Mouse (Mus musculus) MEL (cell line): ENCODE results near the gene 1700029J07Rik. TPM values are rescaled to one million over a fixed set of nuclear protein-coding genes. Genes with fewer than 3 reads are reported as not detected.

Source experiments
- DNase-seq: peaks from one replicate; pipeline ENCODE4 v3.0.0; 2011; ENCODE audit warnings: low read depth, low spot score
- H3K27ac ChIP-seq: 2 replicates; pipeline ENCODE4 v1.5.1; 2012; ENCODE audit warnings: low read depth, mild to moderate bottlenecking, control low read depth, low read length, moderate library complexity; ENCODE audit not compliant: control insufficient read depth
- H3K27me3 ChIP-seq, 2 experiments: fragments of 150-350 bp in 1 of 2; sonication (generic) in 1 of 2; 2 replicates each; pipeline ENCODE4 v1.6.1; 2012; ENCODE audit warnings: low read length in 2 of 2, mild to moderate bottlenecking in 2 of 2, improper control_type of control experiment in 1 of 2, moderate library complexity in 1 of 2; ENCODE audit not compliant: insufficient read depth in 2 of 2, control insufficient read depth in 1 of 2
- H3K36me3 ChIP-seq, 2 experiments: 2 replicates each; pipeline ENCODE4 v1.6.1; 2012 to 2014; ENCODE audit warnings: low read length in 2 of 2, improper control_type of control experiment in 1 of 2, inconsistent platforms in 1 of 2, mild to moderate bottlenecking in 1 of 2; ENCODE audit not compliant: insufficient read depth in 2 of 2, control insufficient read depth in 1 of 2
- H3K4me1 ChIP-seq, 2 experiments: fragments of 150-350 bp in 1 of 2; sonication (generic) in 1 of 2; 2 replicates each; pipeline ENCODE4 v1.6.1; 2012; ENCODE audit warnings: low read length in 2 of 2, improper control_type of control experiment in 1 of 2, mild to moderate bottlenecking in 1 of 2; ENCODE audit not compliant: insufficient read depth in 2 of 2, control insufficient read depth in 1 of 2
- H3K4me3 ChIP-seq, 2 experiments: fragments of 150-350 bp in 1 of 2; sonication (generic) in 1 of 2; 2 replicates each; pipeline ENCODE4 v1.5.1; 2012; ENCODE audit warnings: low read depth in 2 of 2, low read length in 2 of 2, mild to moderate bottlenecking in 2 of 2, moderate library complexity in 2 of 2, control low read depth in 1 of 2, improper control_type of control experiment in 1 of 2; ENCODE audit not compliant: control insufficient read depth in 1 of 2, insufficient read depth in 1 of 2
- H3K79me2 ChIP-seq: 2 replicates; pipeline ENCODE4 v1.6.1; 2012; ENCODE audit warnings: mild to moderate bottlenecking, low read length, moderate library complexity; ENCODE audit not compliant: control insufficient read depth, poor library complexity, insufficient read depth
- H3K9ac ChIP-seq: 2 replicates; pipeline ENCODE4 v1.6.1; 2012; ENCODE audit warnings: low read depth, mild to moderate bottlenecking, control low read depth, low read length, moderate library complexity; ENCODE audit not compliant: control insufficient read depth, poor library complexity, severe bottlenecking
- H3K9me3 ChIP-seq: fragments of 150-350 bp; sonication (generic); replicated peaks from 2 replicates; pipeline ENCODE4 v1.6.1; 2012; ENCODE audit warnings: mild to moderate bottlenecking, low read length, improper control_type of control experiment, moderate library complexity; ENCODE audit not compliant: insufficient read depth
- BHLHE40 ChIP-seq: IDR thresholded peaks from 2 replicates; pipeline ENCODE4 v1.6.1; 2012; ENCODE audit warnings: low read depth, mild to moderate bottlenecking, inconsistent platforms, low read length, improper control_type of control experiment, borderline replicate concordance
- CHD1 ChIP-seq: IDR thresholded peaks from 2 replicates; pipeline ENCODE4 v1.6.1; 2012; ENCODE audit warnings: low read depth, mild to moderate bottlenecking, inconsistent platforms, low read length, improper control_type of control experiment
- CHD2 ChIP-seq: IDR thresholded peaks from 2 replicates; pipeline ENCODE4 v1.6.1; 2011; ENCODE audit warnings: low read length, improper control_type of control experiment
- CTCF ChIP-seq, 3 experiments: IDR thresholded peaks in 2 of 3; conservative IDR thresholded peaks in 1 of 3; 2 replicates each; pipeline ENCODE4 v1.5.1; 2011 to 2012; ENCODE audit warnings: low read length in 3 of 3, low read depth in 2 of 3, mild to moderate bottlenecking in 2 of 3, improper control_type of control experiment in 1 of 3, inconsistent platforms in 1 of 3, mixed read lengths in 1 of 3, moderate library complexity in 1 of 3; ENCODE audit not compliant: control insufficient read depth in 1 of 3, insufficient read depth in 1 of 3, poor library complexity in 1 of 3, severe bottlenecking in 1 of 3
- E2F4 ChIP-seq: IDR thresholded peaks from 2 replicates; pipeline ENCODE4 v1.6.1; 2011; ENCODE audit warnings: low read depth, low read length, improper control_type of control experiment, borderline replicate concordance
- ELF1 ChIP-seq: IDR thresholded peaks from 2 replicates; pipeline ENCODE4 v1.6.1; 2014; ENCODE audit warnings: low read depth, mild to moderate bottlenecking, inconsistent platforms, low read length, improper control_type of control experiment, moderate library complexity
- EP300 ChIP-seq, 2 experiments: IDR thresholded peaks; 2 replicates each; pipeline ENCODE4 v1.6.1; 2011; ENCODE audit warnings: improper control_type of control experiment in 2 of 2, low read length in 2 of 2, low read depth in 1 of 2, mild to moderate bottlenecking in 1 of 2
- ETS1 ChIP-seq: IDR thresholded peaks from 2 replicates; pipeline ENCODE4 v1.6.1; 2012; ENCODE audit warnings: low read depth, mild to moderate bottlenecking, inconsistent platforms, low read length, improper control_type of control experiment, moderate library complexity
- GATA1 ChIP-seq: IDR thresholded peaks from 2 replicates; pipeline ENCODE4 v1.6.1; 2011; ENCODE audit warnings: low read depth, low read length, improper control_type of control experiment
- HCFC1 ChIP-seq: IDR thresholded peaks from 2 replicates; pipeline ENCODE4 v1.6.1; 2012; ENCODE audit warnings: low read depth, mild to moderate bottlenecking, inconsistent platforms, low read length, improper control_type of control experiment, moderate library complexity
- JUND ChIP-seq: IDR thresholded peaks from 2 replicates; pipeline ENCODE4 v1.6.1; 2011; ENCODE audit warnings: low read depth, mild to moderate bottlenecking, improper control_type of control experiment, low read length
- KAT2A ChIP-seq: conservative IDR thresholded peaks from 2 replicates; pipeline ENCODE4 v1.6.1; 2012; ENCODE audit warnings: low read depth, low read length, improper control_type of control experiment, inconsistent platforms
- MAFK ChIP-seq: IDR thresholded peaks from 2 replicates; pipeline ENCODE4 v1.6.1; 2011; ENCODE audit warnings: low read depth, mild to moderate bottlenecking, low read length, improper control_type of control experiment, borderline replicate concordance
- MAX ChIP-seq: IDR thresholded peaks from 2 replicates; pipeline ENCODE4 v1.6.1; 2011; ENCODE audit warnings: low read length, improper control_type of control experiment
- MAZ ChIP-seq: IDR thresholded peaks from 2 replicates; pipeline ENCODE4 v1.6.1; 2012; ENCODE audit warnings: low read depth, mild to moderate bottlenecking, inconsistent platforms, low read length, improper control_type of control experiment
- MEF2A ChIP-seq: IDR thresholded peaks from 2 replicates; pipeline ENCODE4 v1.6.1; 2014; ENCODE audit warnings: low read depth, mild to moderate bottlenecking, inconsistent platforms, low read length, improper control_type of control experiment; ENCODE audit not compliant: poor library complexity, insufficient replicate concordance, severe bottlenecking; ENCODE audit errors: extremely low read depth
- MXI1 ChIP-seq: IDR thresholded peaks from 2 replicates; pipeline ENCODE4 v1.6.1; 2011; ENCODE audit warnings: mild to moderate bottlenecking, low read depth, low read length, improper control_type of control experiment
- MYB ChIP-seq: IDR thresholded peaks from 2 replicates; pipeline ENCODE4 v1.6.1; 2011; ENCODE audit warnings: mild to moderate bottlenecking, low read depth, low read length, improper control_type of control experiment
- MYC ChIP-seq: IDR thresholded peaks from 2 replicates; pipeline ENCODE4 v1.6.1; 2011; ENCODE audit warnings: low read depth, mild to moderate bottlenecking, low read length, improper control_type of control experiment, moderate library complexity
- NRF1 ChIP-seq: IDR thresholded peaks from 2 replicates; pipeline ENCODE4 v1.6.1; 2014; ENCODE audit warnings: low read depth, mild to moderate bottlenecking, inconsistent platforms, low read length, improper control_type of control experiment, moderate library complexity; ENCODE audit not compliant: poor library complexity, insufficient read depth, severe bottlenecking
- POLR2A ChIP-seq, 2 experiments: IDR thresholded peaks; 2 replicates each; pipeline ENCODE4 v1.6.1; 2011 to 2012; ENCODE audit warnings: low read length in 2 of 2, mild to moderate bottlenecking in 2 of 2, control low read depth in 1 of 2, improper control_type of control experiment in 1 of 2, low read depth in 1 of 2, moderate library complexity in 1 of 2; ENCODE audit not compliant: control insufficient read depth in 1 of 2, insufficient read depth in 1 of 2, poor library complexity in 1 of 2
- POLR2AphosphoS2 ChIP-seq: IDR thresholded peaks from 2 replicates; pipeline ENCODE4 v1.6.1; 2011; ENCODE audit warnings: low read length, improper control_type of control experiment
- POLR2AphosphoS5 ChIP-seq: IDR thresholded peaks from 2 replicates; pipeline ENCODE4 v1.6.1; 2012; ENCODE audit warnings: low read depth, borderline replicate concordance, mild to moderate bottlenecking, inconsistent platforms, low read length, moderate library complexity, mixed read lengths
- RAD21 ChIP-seq: IDR thresholded peaks from 2 replicates; pipeline ENCODE4 v1.6.1; 2011; ENCODE audit warnings: mild to moderate bottlenecking, low read depth, low read length, improper control_type of control experiment
- RCOR1 ChIP-seq: IDR thresholded peaks from 2 replicates; pipeline ENCODE4 v1.6.1; 2012; ENCODE audit warnings: low read depth, mild to moderate bottlenecking, inconsistent platforms, low read length, improper control_type of control experiment
- SMC3 ChIP-seq: IDR thresholded peaks from 2 replicates; pipeline ENCODE4 v1.6.1; 2011; ENCODE audit warnings: low read depth, low read length, improper control_type of control experiment
- TAL1 ChIP-seq: IDR thresholded peaks from 2 replicates; pipeline ENCODE4 v1.6.1; 2012; ENCODE audit warnings: mild to moderate bottlenecking, inconsistent platforms, low read length, moderate library complexity, mixed read lengths
- TBP ChIP-seq: IDR thresholded peaks from 2 replicates; pipeline ENCODE4 v1.8.0; 2011; ENCODE audit warnings: low read depth, low read length, improper control_type of control experiment
- TCF12 ChIP-seq: IDR thresholded peaks from 2 replicates; pipeline ENCODE4 v1.6.1; 2014; ENCODE audit warnings: low read depth, mild to moderate bottlenecking, inconsistent platforms, low read length, improper control_type of control experiment, moderate library complexity
- UBTF ChIP-seq: IDR thresholded peaks from 2 replicates; pipeline ENCODE4 v1.6.1; 2012; ENCODE audit warnings: low read depth, mild to moderate bottlenecking, inconsistent platforms, low read length, improper control_type of control experiment, moderate library complexity, borderline replicate concordance; ENCODE audit not compliant: insufficient read depth
- USF2 ChIP-seq, 2 experiments: IDR thresholded peaks; 2 replicates each; pipeline ENCODE4 v1.6.1; 2011 to 2012; ENCODE audit warnings: improper control_type of control experiment in 2 of 2, low read length in 2 of 2, borderline replicate concordance in 1 of 2, inconsistent platforms in 1 of 2, low read depth in 1 of 2, mild to moderate bottlenecking in 1 of 2; ENCODE audit not compliant: insufficient read depth in 1 of 2
- ZC3H11A ChIP-seq: IDR thresholded peaks from 2 replicates; pipeline ENCODE4 v1.6.1; 2012; ENCODE audit warnings: low read depth, mild to moderate bottlenecking, inconsistent platforms, low read length, improper control_type of control experiment
- ZKSCAN1 ChIP-seq: IDR thresholded peaks from 2 replicates; pipeline ENCODE4 v1.6.1; 2012; ENCODE audit warnings: low read depth, mild to moderate bottlenecking, inconsistent platforms, low read length, improper control_type of control experiment, moderate library complexity
- ZMIZ1 ChIP-seq: IDR thresholded peaks from 2 replicates; pipeline ENCODE4 v1.6.1; 2012; ENCODE audit warnings: low read depth, mild to moderate bottlenecking, inconsistent platforms, low read length, improper control_type of control experiment, moderate library complexity
- ZNF384 ChIP-seq: IDR thresholded peaks from 2 replicates; pipeline ENCODE4 v1.6.1; 2012; ENCODE audit warnings: low read depth, mild to moderate bottlenecking, inconsistent platforms, low read length, improper control_type of control experiment
- polyA plus RNA-seq, 2 experiments: library from polyadenylated mRNA; stranded (reverse) in 1 of 2; unstranded in 1 of 2; fragments of >175 nt in 1 of 2; fragments of >200 nt in 1 of 2; gene quantifications; 2 replicates each; pipeline versions ENCODE4 v1.2.1 to v1.2.4; 2012; ENCODE audit warnings: low replicate concordance in 2 of 2, low read depth in 1 of 2; ENCODE audit not compliant: insufficient read length in 2 of 2, insufficient read depth in 1 of 2, missing spikeins in 1 of 2
- total RNA-seq: library from RNA; depleted of rRNA; stranded (reverse); fragments of 300-350 nt; gene quantifications from 2 replicates; pipeline ENCODE4 v1.2.3, GENCODE M21; 2012; rRNA removed

1700029J07Rik gene
- total RNA-seq (0.65 and 0.81 TPM in 2 replicates), polyA plus RNA-seq (1 to 10 TPM in 1 of 2 experiments, not detected in 1; 1.5 TPM)

GRCm38 (mm10) chr8:45975126-45975836, at the start of gene 1700029J07Rik, which contains the start of gene Ufsp2:
1700029J07Rik (minus strand) TSS chr8:45975252.
Ufsp2 (plus strand) TSS chr8:45975528.
- Histone ChIP-seq H3K9ac (peak within 1 kb of the TSS; percentile 82), H3K79me2 (peaks cover 9% of the 10 kb centered on the region), H3K27me3 (no peaks in the 10 kb centered on the region), H3K9me3 (no peaks in the 10 kb centered on the region), H3K36me3 (peaks cover 8 to 10% of the 10 kb centered on the region in 2 experiments), H3K27ac (peak within 1 kb of the TSS; percentile 92), H3K4me1 (peaks cover 0 to 4% of the 10 kb centered on the region in 2 experiments; a peak in 1 of 4 replicates), H3K4me3 (peak within 1 kb of the TSS; percentile 67 to 84)
- peak; percentile 99 for DNase-seq
- TF ChIP-seq POLR2AphosphoS5, result no peak
- TF ChIP-seq CHD1, result peak; percentile 53; the same call in 1 of the 2 replicates
- no peak for TF ChIP-seq MEF2A
- no peak for TF ChIP-seq USF2 (IDR thresholded peaks at IDR 0.05; ENCODE audit: borderline replicate concordance in 1 of 2, insufficient read depth in 1 of 2, low read depth in 1 of 2, low read length in 2 of 2)
- TF ChIP-seq HCFC1, result peak; percentile 97
- TF ChIP-seq ZNF384, result no peak
- TF ChIP-seq TBP, result peak; percentile 70
- TF ChIP-seq ZMIZ1, result no peak; the same call in 1 of the 2 replicates
- no peak for TF ChIP-seq ETS1
- peak; percentile 86 for TF ChIP-seq MAX
- TF ChIP-seq JUND, result peak; percentile 71; the same call in 1 of the 2 replicates
- TF ChIP-seq SMC3, result no peak
- peak; percentile 90 for TF ChIP-seq ELF1
- no peak; a peak in 1 of 4 replicates for TF ChIP-seq EP300 (IDR thresholded peaks at IDR 0.05; ENCODE audit: low read depth in 1 of 2, low read length in 2 of 2)
- peak; percentile 86 to 87 for TF ChIP-seq POLR2A (IDR thresholded peaks at IDR 0.05; ENCODE audit: control insufficient read depth in 1 of 2, insufficient read depth in 1 of 2, low read depth in 1 of 2, low read length in 2 of 2, poor library complexity in 1 of 2)
- peak; percentile 69 for TF ChIP-seq NRF1
- TF ChIP-seq MYC, result peak; percentile 88
- TF ChIP-seq CTCF (IDR thresholded peaks at IDR 0.05 in 2 of 3, conservative IDR thresholded peaks at IDR 0.05 in 1 of 3; ENCODE audit: control insufficient read depth in 1 of 3, insufficient read depth in 1 of 3, low read depth in 2 of 3, low read length in 3 of 3, poor library complexity in 1 of 3, severe bottlenecking in 1 of 3), result no peak
- no peak for TF ChIP-seq CHD2
- TF ChIP-seq ZC3H11A, result no peak
- TF ChIP-seq E2F4, result peak; percentile 72
- peak; percentile 34; the same call in 1 of the 2 replicates for TF ChIP-seq POLR2AphosphoS2
- TF ChIP-seq TCF12, result no peak; the same call in none of the 2 replicates
- peak; percentile 98 for TF ChIP-seq MXI1
- TF ChIP-seq TAL1, result no peak
- no peak for TF ChIP-seq MAZ
- no peak for TF ChIP-seq RAD21
- TF ChIP-seq UBTF, result no peak
- TF ChIP-seq ZKSCAN1, result no peak
- peak; percentile 88 for TF ChIP-seq KAT2A
- no peak for TF ChIP-seq RCOR1
- TF ChIP-seq MYB, result no peak
- no peak for TF ChIP-seq BHLHE40
- no peak for TF ChIP-seq GATA1
- TF ChIP-seq MAFK, result no peak
